ENCODE assay signal across 8 mouse cellular contexts in genomic region chr11:69060448-69061254, GRCm38 (mm10). TPM values are rescaled to one million over a fixed set of nuclear protein-coding genes. Genes with fewer than 3 reads are reported as not detected.
DNase-seq lines count a peak whose midpoint lies in the region; ATAC-seq and TF ChIP-seq lines count a peak whose summit lies in the region.

No protein-coding gene starts in this region.

- peaks cover 17% of the 10 kb centered on the region for H3K4me1 ChIP-seq in forebrain, embryonic 11.5 days (replicated peaks; ENCODE audit: control insufficient read depth, insufficient read depth, low read length)
- peaks cover 24% of the 10 kb centered on the region for H3K4me1 ChIP-seq in intestine, embryonic 15.5 days (replicated peaks)
- peaks cover 2% of the 10 kb centered on the region; the same call in 1 of the 2 replicates for H3K4me1 ChIP-seq in stomach, postnatal 0 days (replicated peaks; ENCODE audit: control insufficient read depth, insufficient read depth)

- H3K4me3 ChIP-seq in forebrain, embryonic 11.5 days (ENCODE audit: low read depth, low read length): peak overlapping the region; percentile 69
- peak overlapping the region; percentile 89 for H3K4me3 ChIP-seq in intestine, embryonic 15.5 days (replicated peaks)
- H3K4me3 ChIP-seq in stomach, postnatal 0 days (ENCODE audit: low read depth, low read length): peak overlapping the region; percentile 97

- no peak for TF ChIP-seq EP300 in stomach, postnatal 0 days (optimal IDR thresholded peaks at IDR 0.05)

- no peaks in the 10 kb centered on the region for H3K9me3 ChIP-seq in forebrain, embryonic 11.5 days (ENCODE audit: control insufficient read depth, low read length)
- no peaks in the 10 kb centered on the region for H3K9me3 ChIP-seq in intestine, embryonic 15.5 days
- no peaks in the 10 kb centered on the region for H3K9me3 ChIP-seq in stomach, postnatal 0 days (ENCODE audit: control insufficient read depth, low read length)

- no peak for ATAC-seq in CD4-positive, CD25-positive, alpha-beta regulatory T cell, adult 4 months
- no peak for ATAC-seq in forebrain, embryonic 11.5 days (replicated peaks; ENCODE audit: low FRiP score)
- no peak for ATAC-seq in intestine, embryonic 15.5 days
- peak; percentile 4; the same call in 1 of the 2 replicates for ATAC-seq in stomach, postnatal 0 days (ENCODE audit: low FRiP score, low TSS enrichment)

- DNase-seq in CD4-positive, CD25-positive, alpha-beta regulatory T cell, adult 2 months (ENCODE audit: low read depth, low spot score): peak; percentile 54
- peak; percentile 41 to 80 for DNase-seq in spleen, postnatal 4 days (ENCODE audit: low spot score in 2 of 2)
- no peak for DNase-seq in spleen, postnatal 36 days (ENCODE audit: low spot score in 2 of 2)
- DNase-seq in forebrain, embryonic 11.5 days (ENCODE audit: low spot score): peak; percentile 76
- peak; percentile 47 to 55 for DNase-seq in lung, postnatal 4 days
- DNase-seq in stomach, postnatal 0 days (ENCODE audit: low spot score): peak; percentile 65

- WGBS in forebrain, embryonic 11.5 days: under 1% methylated on average over 40 of the region's 40 CpGs
- WGBS in intestine, embryonic 15.5 days: 2% methylated on average over 40 of the region's 40 CpGs
- 3% methylated on average over 40 of the region's 40 CpGs for WGBS in stomach, postnatal 0 days

- H3K4me2 ChIP-seq in forebrain, embryonic 11.5 days (ENCODE audit: low read depth, low read length, severe bottlenecking): peak overlapping the region; percentile 98
- H3K4me2 ChIP-seq in intestine, embryonic 15.5 days (replicated peaks): peak overlapping the region; percentile 93
- peak overlapping the region; percentile 85 for H3K4me2 ChIP-seq in stomach, postnatal 0 days (replicated peaks; ENCODE audit: low read depth)

- no peaks in the 10 kb centered on the region for H3K36me3 ChIP-seq in forebrain, embryonic 11.5 days (ENCODE audit: control insufficient read depth, insufficient read depth, low read length)
- H3K36me3 ChIP-seq in intestine, embryonic 15.5 days: no peaks in the 10 kb centered on the region
- no peaks in the 10 kb centered on the region for H3K36me3 ChIP-seq in stomach, postnatal 0 days (ENCODE audit: control insufficient read depth, insufficient read depth, low read length)

- no peak for TF ChIP-seq CTCF in stomach, postnatal 0 days (IDR thresholded peaks at IDR 0.05; ENCODE audit: low read depth)

- H3K27ac ChIP-seq in forebrain, embryonic 11.5 days (ENCODE audit: low read depth, low read length): no peak overlapping the region
- H3K27ac ChIP-seq in intestine, embryonic 15.5 days: peak overlapping the region; percentile 91
- peak overlapping the region; percentile 98 for H3K27ac ChIP-seq in stomach, postnatal 0 days (replicated peaks)

- peak overlapping the region; percentile 62 for H3K9ac ChIP-seq in forebrain, embryonic 11.5 days (ENCODE audit: low read length)
- H3K9ac ChIP-seq in intestine, embryonic 15.5 days: peak overlapping the region; percentile 81
- H3K9ac ChIP-seq in stomach, postnatal 0 days (ENCODE audit: low read length): peak overlapping the region; percentile 95

- no peaks in the 10 kb centered on the region for H3K27me3 ChIP-seq in forebrain, embryonic 11.5 days (ENCODE audit: control insufficient read depth, insufficient read depth, low read length)
- no peaks in the 10 kb centered on the region for H3K27me3 ChIP-seq in intestine, embryonic 15.5 days (replicated peaks)
- no peaks in the 10 kb centered on the region for H3K27me3 ChIP-seq in stomach, postnatal 0 days (ENCODE audit: control insufficient read depth, insufficient read depth, low read length)

RNA-seq across cellular contexts. Expression of gene Borcs6, which starts 1.1 kb away (rescaled TPM):
- polyA plus RNA-seq in CD4-positive, CD25-positive, alpha-beta regulatory T cell, adult 4 months (2017; shearing (Covaris generic)): 1 to 10 TPM; 1.0 to 1.4 TPM
- 7.9 and 9.2 TPM in 2 replicates for polyA plus RNA-seq in forebrain, embryonic 11.5 days (2014; fragmentation: Nextera tagmentation; extraction: Ambion mirVana)
- polyA plus RNA-seq in intestine, embryonic 15.5 days (2015; fragmentation: Nextera tagmentation; extraction: Ambion mirVana): 8.6 and 8.9 TPM in 2 replicates
- polyA plus RNA-seq in stomach, postnatal 0 days (2015; fragmentation: Nextera tagmentation; extraction: Ambion mirVana): 14.6 and 16.7 TPM in 2 replicates

RNA-seq across cellular contexts. Expression of gene Tmem107, which starts 10.0 kb away (rescaled TPM):
- 1 to 10 TPM; 2.4 to 4.2 TPM for polyA plus RNA-seq in CD4-positive, CD25-positive, alpha-beta regulatory T cell, adult 4 months (2017; shearing (Covaris generic))
- polyA plus RNA-seq in forebrain, embryonic 11.5 days (2014; fragmentation: Nextera tagmentation; extraction: Ambion mirVana): 60.3 and 60.6 TPM in 2 replicates
- polyA plus RNA-seq in intestine, embryonic 15.5 days (2015; fragmentation: Nextera tagmentation; extraction: Ambion mirVana): 43.7 and 47.6 TPM in 2 replicates
- polyA plus RNA-seq in stomach, postnatal 0 days (2015; fragmentation: Nextera tagmentation; extraction: Ambion mirVana): 28.4 and 30.8 TPM in 2 replicates

RNA-seq across cellular contexts. Expression of gene Aurkb, which starts 15.2 kb away (rescaled TPM):
- polyA plus RNA-seq in CD4-positive, CD25-positive, alpha-beta regulatory T cell, adult 4 months (2017; shearing (Covaris generic)): 10 to 100 TPM in 1 of 2 experiments, 1 to 10 TPM in 1; 9.0 to 17.8 TPM
- 199 and 209 TPM in 2 replicates for polyA plus RNA-seq in forebrain, embryonic 11.5 days (2014; fragmentation: Nextera tagmentation; extraction: Ambion mirVana)
- 133 and 135 TPM in 2 replicates for polyA plus RNA-seq in intestine, embryonic 15.5 days (2015; fragmentation: Nextera tagmentation; extraction: Ambion mirVana)
- polyA plus RNA-seq in stomach, postnatal 0 days (2015; fragmentation: Nextera tagmentation; extraction: Ambion mirVana): 24.7 and 34.0 TPM in 2 replicates

RNA-seq across cellular contexts. Expression of gene Vamp2, which starts 27.6 kb away (rescaled TPM):
- 10 to 100 TPM; 26.0 to 35.9 TPM for polyA plus RNA-seq in CD4-positive, CD25-positive, alpha-beta regulatory T cell, adult 4 months (2017; shearing (Covaris generic))
- 95.9 and 98.4 TPM in 2 replicates for polyA plus RNA-seq in forebrain, embryonic 11.5 days (2014; fragmentation: Nextera tagmentation; extraction: Ambion mirVana)
- polyA plus RNA-seq in intestine, embryonic 15.5 days (2015; fragmentation: Nextera tagmentation; extraction: Ambion mirVana): 61.8 and 64.2 TPM in 2 replicates
- 43.0 and 53.7 TPM in 2 replicates for polyA plus RNA-seq in stomach, postnatal 0 days (2015; fragmentation: Nextera tagmentation; extraction: Ambion mirVana)

RNA-seq across cellular contexts. Expression of gene Per1, which starts 34.4 kb away (rescaled TPM):
- polyA plus RNA-seq in CD4-positive, CD25-positive, alpha-beta regulatory T cell, adult 4 months (2017; shearing (Covaris generic)): 1 to 10 TPM; 4.5 to 6.6 TPM
- 8.2 and 10.0 TPM in 2 replicates for polyA plus RNA-seq in forebrain, embryonic 11.5 days (2014; fragmentation: Nextera tagmentation; extraction: Ambion mirVana)
- polyA plus RNA-seq in intestine, embryonic 15.5 days (2015; fragmentation: Nextera tagmentation; extraction: Ambion mirVana): 11.9 and 15.6 TPM in 2 replicates
- polyA plus RNA-seq in stomach, postnatal 0 days (2015; fragmentation: Nextera tagmentation; extraction: Ambion mirVana): 7.7 and 13.1 TPM in 2 replicates

Comparison
In these comparisons a context has a peak if more than half of its experiments do, and no peak if none do; other contexts are left out.
1. DNase-seq: peak in CD4-positive, CD25-positive, alpha-beta regulatory T cell, adult 2 months (single experiment), spleen, postnatal 4 days (2 of 2), forebrain, embryonic 11.5 days (single experiment), lung, postnatal 4 days (2 of 2) and stomach, postnatal 0 days (single experiment); none in spleen, postnatal 36 days (0 of 2).
2. Peak in every context shown above with its lines, with median percentiles within 50 percentile points of each other: H3K4me2 ChIP-seq, H3K4me3 ChIP-seq and H3K9ac ChIP-seq.